Mouse (Mus musculus) liver (tissue): Measurements from ENCODE around the gene Slc8a1.

Experiments used
- DNase-seq: peaks from one replicate; pipeline ENCODE4 v3.0.0-alpha.2; 2020; ENCODE audit warnings: mixed read lengths

Gene Slc8a1

DNA sequence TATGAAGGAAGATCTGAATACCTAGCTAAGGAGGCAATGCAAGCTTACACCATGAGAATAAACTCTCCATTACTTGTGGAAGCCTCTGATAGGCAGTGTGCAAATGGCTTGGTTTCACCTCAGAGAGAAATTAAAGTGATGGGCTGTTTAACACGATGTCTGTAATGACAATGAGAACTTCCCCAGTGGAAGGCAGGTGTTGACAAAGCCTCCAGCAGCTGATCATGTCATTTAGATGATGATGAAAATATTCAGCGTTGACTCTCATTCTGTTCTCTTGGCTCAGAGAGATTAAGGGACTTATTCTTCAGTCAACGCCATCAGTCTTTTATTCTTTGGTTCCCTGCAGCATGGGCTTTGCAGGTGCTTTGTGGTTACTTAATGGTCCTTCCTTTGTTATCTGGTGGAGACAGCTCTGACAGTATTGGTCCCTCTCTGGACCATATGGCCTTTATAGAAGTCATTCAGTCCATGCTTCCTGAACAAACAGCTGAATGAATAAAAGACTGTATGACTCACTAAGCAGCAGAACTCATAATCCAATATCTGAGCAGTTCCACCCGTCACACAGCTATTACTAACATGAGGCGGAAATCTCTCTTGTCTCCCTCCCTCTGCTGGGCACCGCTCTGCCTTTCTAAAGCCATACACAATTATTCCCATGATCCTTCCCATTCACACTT, 184.0 kb downstream of the Slc8a1 start:
- DNase-seq = no peak

GRCm38 (mm10) chr17:81551856-81552635, 186.1 kb downstream of the Slc8a1 start:
- no peak for DNase-seq

- no peak for DNase-seq
Measured at GRCm38 (mm10) chr17:81550864-81551263, 187.3 kb downstream of the Slc8a1 start.

- no peak for DNase-seq
Measured at GRCm38 (mm10) chr17:81548016-81548415, 190.2 kb downstream of the Slc8a1 start.

DNA sequence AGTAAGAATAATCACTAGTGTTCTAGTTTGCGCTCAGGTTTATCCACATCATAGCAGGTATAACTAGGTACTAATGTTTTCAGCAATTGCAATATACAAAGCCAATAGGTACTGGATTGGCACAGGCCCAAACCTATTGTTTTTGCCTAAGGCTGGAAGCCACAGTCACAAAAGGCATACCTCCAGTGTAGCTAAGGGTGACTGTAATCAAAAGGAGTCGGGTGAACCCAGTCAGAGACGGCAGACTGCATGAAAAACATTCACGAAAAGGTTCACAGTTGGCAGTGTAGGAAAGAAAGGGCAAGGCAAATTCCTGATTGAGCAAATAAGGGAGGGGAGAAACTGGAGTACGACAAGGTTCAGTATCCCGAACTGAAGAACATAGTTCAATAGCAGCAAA, 191.7 kb downstream of the Slc8a1 start:
- no peak for DNase-seq

GRCm38 (mm10) chr17:81546012-81546411, 192.2 kb downstream of the Slc8a1 start:
- DNase-seq = no peak

DNA sequence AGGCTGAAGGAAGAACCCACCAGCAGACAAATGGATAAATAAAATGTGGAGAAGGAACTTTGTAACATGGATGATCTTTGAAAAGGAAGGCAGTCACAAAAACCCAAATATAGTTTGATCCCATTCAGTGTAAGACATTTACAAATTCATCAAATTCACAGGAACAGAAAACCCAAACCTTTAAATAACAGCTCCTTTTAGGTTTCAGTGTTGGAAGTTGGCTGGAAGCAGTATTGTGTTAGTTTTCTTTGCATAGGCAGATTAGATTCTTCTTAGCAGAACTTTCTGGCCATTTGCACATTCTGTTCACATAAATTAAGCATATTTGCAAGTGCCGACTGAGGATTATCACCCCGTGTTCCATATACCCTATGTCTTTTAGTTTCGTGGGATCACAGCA, 193.3 kb downstream of the Slc8a1 start:
- no peak for DNase-seq

- DNase-seq = no peak
Measured at GRCm38 (mm10) chr17:81542313-81543185, 195.6 kb downstream of the Slc8a1 start.

GRCm38 (mm10) chr17:81538163-81539160, 199.7 kb downstream of the Slc8a1 start:
- DNase-seq = no peak

GRCm38 (mm10) chr17:81536093-81536492, 202.1 kb downstream of the Slc8a1 start:
- DNase-seq = no peak

DNA sequence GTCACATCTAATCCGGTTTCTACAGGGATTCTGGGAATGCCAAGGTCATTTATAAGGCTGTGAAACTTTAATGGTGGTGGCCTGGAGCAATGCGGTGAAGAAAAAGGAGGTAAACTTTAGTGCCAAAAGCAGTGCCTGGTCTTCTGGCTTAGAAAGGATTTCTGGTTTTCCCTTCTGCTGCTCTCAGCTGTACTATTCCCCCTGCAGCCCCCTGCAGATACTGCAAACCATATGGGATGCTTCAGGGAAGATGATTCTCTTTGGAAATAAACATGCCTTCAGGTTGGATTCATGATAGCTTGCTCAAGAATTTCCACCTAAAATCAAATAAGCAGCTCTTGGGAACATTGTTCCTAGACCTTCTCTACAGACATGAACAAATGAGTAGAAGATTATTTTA, 208.3 kb downstream of the Slc8a1 start:
- DNase-seq = no peak

DNA sequence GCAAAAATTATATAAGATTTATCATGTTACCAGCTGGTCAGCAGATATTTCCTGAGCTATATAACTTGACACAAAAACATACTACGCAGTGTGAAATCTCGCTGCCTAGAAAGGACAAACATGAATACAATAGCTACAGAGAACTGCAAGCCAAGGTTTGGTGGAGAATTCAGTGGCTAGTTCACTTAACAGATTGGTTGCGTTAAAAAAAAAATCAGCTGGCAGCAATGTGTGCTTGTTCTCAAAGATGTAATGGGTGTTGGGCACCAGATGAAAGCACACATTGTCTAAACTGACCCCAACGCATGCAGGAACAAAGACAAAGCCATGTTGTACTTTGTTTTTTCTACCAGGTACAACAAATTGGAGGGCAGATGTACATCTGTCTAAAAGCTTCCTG, 209.2 kb downstream of the Slc8a1 start:
- DNase-seq = no peak

- DNase-seq = no peak
Measured at GRCm38 (mm10) chr17:81526463-81526862, 211.7 kb downstream of the Slc8a1 start.

GRCm38 (mm10) chr17:81524826-81525225, 213.4 kb downstream of the Slc8a1 start:
- no peak for DNase-seq

GRCm38 (mm10) chr17:81523943-81524342, 214.2 kb downstream of the Slc8a1 start:
- no peak for DNase-seq

DNA sequence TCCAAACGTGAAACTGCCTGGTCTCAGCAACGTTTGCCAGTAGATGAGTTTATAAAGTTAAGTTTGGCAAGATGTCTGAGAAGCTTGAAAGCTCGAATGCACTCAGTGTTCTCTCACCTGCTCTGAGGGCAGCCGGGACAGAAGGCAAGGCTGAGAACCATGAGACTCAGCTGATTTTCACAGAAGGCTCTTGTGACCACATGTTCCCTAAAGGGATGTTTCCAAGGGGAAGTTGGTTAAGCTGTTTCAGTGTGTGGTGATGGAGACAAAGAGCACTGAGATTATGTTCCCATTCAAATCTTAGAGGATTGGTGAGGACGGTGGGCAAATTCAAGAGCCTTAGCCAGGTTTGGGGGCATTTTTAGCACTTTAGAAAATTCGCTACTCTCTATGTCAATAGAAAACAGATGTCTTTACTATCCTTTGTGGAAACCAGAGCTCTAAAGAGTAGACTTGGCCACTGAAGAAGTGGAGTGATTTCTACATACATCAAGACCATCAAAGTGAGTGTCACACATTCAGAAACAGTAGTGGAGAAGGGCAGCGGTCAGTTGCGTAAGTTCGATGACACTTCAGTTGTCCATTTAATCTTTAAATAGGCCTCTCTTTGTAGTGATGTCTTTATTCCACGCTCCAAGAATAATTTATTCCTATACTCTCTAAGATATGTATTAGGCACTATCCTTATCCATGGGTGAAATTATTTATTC, 219.7 kb downstream of the Slc8a1 start:
- no peak for DNase-seq

- DNase-seq = no peak
Measured at GRCm38 (mm10) chr17:81516155-81516554, 222.0 kb downstream of the Slc8a1 start.

- no peak for DNase-seq
Measured at GRCm38 (mm10) chr17:81514022-81514421, 224.2 kb downstream of the Slc8a1 start.

- DNase-seq = no peak
Measured at GRCm38 (mm10) chr17:81513368-81513958, 224.7 kb downstream of the Slc8a1 start.

GRCm38 (mm10) chr17:81505162-81505685, 233.0 kb downstream of the Slc8a1 start:
- no peak for DNase-seq

- DNase-seq = no peak
Measured at GRCm38 (mm10) chr17:81504040-81504439, 234.1 kb downstream of the Slc8a1 start.
